Mouse (Mus musculus): ENCODE measurements around the gene Tgif1. TPM values are rescaled to one million over a fixed set of nuclear protein-coding genes. Genes with fewer than 3 reads are reported as not detected.

Tgif1 gene
- polyA plus RNA-seq, 1 experiment = 227 TPM

DNA sequence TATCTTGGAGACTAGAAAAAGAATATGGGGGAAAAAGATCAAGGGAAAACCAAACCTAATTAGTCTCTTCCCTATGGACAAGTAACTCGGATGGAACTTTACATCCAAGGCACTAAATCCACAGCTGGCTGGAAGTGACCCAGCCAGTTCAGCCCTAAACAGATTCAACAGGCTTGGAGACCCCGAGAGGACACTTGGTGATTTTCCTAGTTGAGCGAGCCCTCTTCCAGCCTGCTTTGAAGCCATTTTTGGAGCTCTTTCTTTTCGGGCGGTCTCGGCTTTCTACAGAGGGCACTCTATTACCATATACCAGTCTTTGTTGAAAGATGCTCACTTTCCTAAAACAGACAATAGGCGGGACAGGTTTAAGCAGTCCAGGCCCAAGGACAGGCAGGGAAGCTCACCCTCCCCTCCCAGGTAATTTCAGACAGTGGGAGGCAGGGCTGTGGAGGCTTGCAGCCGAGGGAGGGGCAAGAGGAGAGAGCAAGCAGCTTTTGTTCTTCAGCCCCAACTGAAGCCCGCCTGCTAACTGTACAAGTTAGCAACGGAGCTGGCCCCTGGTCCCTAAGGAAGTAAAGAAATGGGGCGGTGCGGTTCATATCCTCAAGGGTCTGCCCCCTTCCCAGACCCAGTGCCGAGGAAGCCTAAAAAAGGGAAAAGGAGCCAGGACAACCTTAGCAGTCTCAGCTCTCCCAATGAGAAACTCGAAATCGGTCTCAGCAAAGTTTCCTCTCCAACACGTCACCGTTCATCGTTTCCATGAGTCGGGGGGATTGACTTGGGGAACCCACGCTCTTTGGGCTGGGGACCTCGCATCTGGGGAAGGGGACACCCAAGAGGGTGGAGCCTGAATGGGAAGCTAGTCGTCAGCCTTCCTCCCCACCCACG is 4.6 kb downstream of the Tgif1 start:
- Histone ChIP-seq H3K9ac (ENCODE audit: low read depth, poor library complexity, severe bottlenecking) (peak overlapping the region; percentile 86), H3K4me1 (ENCODE audit: control insufficient read depth, insufficient read depth, low read length) (peaks cover 7% of the 10 kb centered on the region), H3K36me3 (ENCODE audit: control insufficient read depth, insufficient read depth, low read length, poor library complexity, severe bottlenecking) (peaks cover 28% of the 10 kb centered on the region), H3K4me3 (ENCODE audit: low read depth, low read length) (peak overlapping the region; percentile 97), H3K9me3 (replicated peaks; ENCODE audit: control insufficient read depth, insufficient read depth, low read length, poor library complexity, severe bottlenecking) (no peaks in the 10 kb centered on the region), H3K27me3 (ENCODE audit: control insufficient read depth, insufficient read depth, low read length, poor library complexity, severe bottlenecking) (no peaks in the 10 kb centered on the region), H3K27ac (ENCODE audit: insufficient read depth, low read length) (peak overlapping the region; percentile 89)
- TF ChIP-seq CTCF (IDR thresholded peaks at IDR 0.05; ENCODE audit: low read depth, low read length) = no peak
- no peak for TF ChIP-seq POLR2A (IDR thresholded peaks at IDR 0.05; ENCODE audit: insufficient read depth, low read length)
- TF ChIP-seq EP300 (IDR thresholded peaks at IDR 0.05; ENCODE audit: insufficient read depth, low read depth, low read length) = peak; percentile 88

DNA sequence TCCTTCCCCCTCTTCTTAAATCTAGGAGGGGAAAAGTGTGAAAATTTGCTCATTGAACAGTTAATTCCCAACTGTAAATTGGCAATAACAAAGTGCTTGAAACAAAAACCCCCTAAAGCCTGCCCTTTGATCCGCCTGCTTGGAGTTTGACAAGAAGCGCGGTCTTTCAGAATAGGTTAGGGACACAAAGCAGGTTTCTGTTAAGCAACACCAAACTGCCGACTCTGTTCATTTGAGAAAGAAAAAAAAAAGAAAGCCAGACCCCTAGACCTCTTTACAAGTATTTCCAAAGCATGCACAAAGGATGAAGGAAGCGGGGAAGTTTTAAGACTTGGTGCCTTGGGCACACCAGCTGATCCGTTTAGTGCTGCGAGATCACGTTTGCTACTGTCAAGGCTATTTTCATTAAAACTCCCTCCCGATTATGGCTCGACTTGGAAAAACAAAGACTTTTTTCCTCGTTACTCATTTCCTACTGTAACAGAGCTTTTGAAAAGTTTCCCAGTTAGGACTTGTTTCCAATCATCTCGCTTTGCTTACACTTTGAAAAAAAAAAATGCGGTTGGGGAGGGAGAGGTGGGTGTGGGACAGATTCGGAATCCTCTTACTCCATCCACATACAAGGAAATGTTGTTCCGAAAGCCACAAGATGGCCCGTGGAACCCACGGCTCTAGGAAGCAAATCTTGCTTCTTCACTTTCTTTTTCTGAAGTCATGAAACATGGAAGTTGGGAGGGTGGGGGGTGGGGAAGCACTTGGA is 5.4 kb downstream of the Tgif1 start:
- Histone ChIP-seq H3K27me3 (ENCODE audit: control insufficient read depth, insufficient read depth, low read length, poor library complexity, severe bottlenecking) (no peaks in the 10 kb centered on the region), H3K27ac (ENCODE audit: insufficient read depth, low read length) (peak overlapping the region; percentile 89), H3K36me3 (ENCODE audit: control insufficient read depth, insufficient read depth, low read length, poor library complexity, severe bottlenecking) (peaks cover 36% of the 10 kb centered on the region), H3K4me3 (ENCODE audit: low read depth, low read length) (peak overlapping the region; percentile 97), H3K4me1 (ENCODE audit: control insufficient read depth, insufficient read depth, low read length) (peaks cover 7% of the 10 kb centered on the region), H3K9me3 (replicated peaks; ENCODE audit: control insufficient read depth, insufficient read depth, low read length, poor library complexity, severe bottlenecking) (no peaks in the 10 kb centered on the region), H3K9ac (ENCODE audit: low read depth, poor library complexity, severe bottlenecking) (peak overlapping the region; percentile 86)
- TF ChIP-seq POLR2A (IDR thresholded peaks at IDR 0.05; ENCODE audit: insufficient read depth, low read length) (no peak), CTCF (IDR thresholded peaks at IDR 0.05; ENCODE audit: low read depth, low read length) (no peak), EP300 (IDR thresholded peaks at IDR 0.05; ENCODE audit: insufficient read depth, low read depth, low read length) (no peak)

DNA sequence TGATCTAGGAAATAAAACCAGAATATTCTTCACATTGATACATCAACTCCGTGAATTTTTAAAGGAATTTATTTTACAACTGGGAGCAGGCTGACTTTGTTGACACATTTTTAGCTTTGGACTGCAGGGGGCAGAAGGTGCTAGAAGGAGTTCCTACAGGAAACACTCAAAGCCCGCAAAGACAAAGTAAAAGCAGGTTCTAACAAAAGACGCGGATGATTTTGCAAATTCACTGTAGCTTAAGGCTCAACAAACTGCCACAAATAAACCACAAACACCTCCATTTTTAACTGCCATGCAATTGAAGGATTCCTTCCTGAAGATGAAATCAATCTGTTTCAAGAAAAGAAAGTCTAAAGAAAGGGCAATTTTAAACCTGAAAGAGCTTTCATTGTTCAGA is 6.3 kb downstream of the Tgif1 start:
- peaks cover 39% of the 10 kb centered on the region for H3K36me3 ChIP-seq (ENCODE audit: control insufficient read depth, insufficient read depth, low read length, poor library complexity, severe bottlenecking)
- H3K4me1 ChIP-seq (ENCODE audit: control insufficient read depth, insufficient read depth, low read length) = peaks cover 7% of the 10 kb centered on the region
- TF ChIP-seq POLR2A (IDR thresholded peaks at IDR 0.05; ENCODE audit: insufficient read depth, low read length) = no peak
- TF ChIP-seq EP300 (IDR thresholded peaks at IDR 0.05; ENCODE audit: insufficient read depth, low read depth, low read length) = no peak
- TF ChIP-seq CTCF (IDR thresholded peaks at IDR 0.05; ENCODE audit: low read depth, low read length) = no peak
- H3K27ac ChIP-seq (ENCODE audit: insufficient read depth, low read length) = no peak overlapping the region
- H3K9ac ChIP-seq (ENCODE audit: low read depth, poor library complexity, severe bottlenecking) = no peak overlapping the region
- H3K27me3 ChIP-seq (ENCODE audit: control insufficient read depth, insufficient read depth, low read length, poor library complexity, severe bottlenecking) = no peaks in the 10 kb centered on the region
- H3K4me3 ChIP-seq (ENCODE audit: low read depth, low read length) = no peak overlapping the region
- no peaks in the 10 kb centered on the region for H3K9me3 ChIP-seq (replicated peaks; ENCODE audit: control insufficient read depth, insufficient read depth, low read length, poor library complexity, severe bottlenecking)

DNA sequence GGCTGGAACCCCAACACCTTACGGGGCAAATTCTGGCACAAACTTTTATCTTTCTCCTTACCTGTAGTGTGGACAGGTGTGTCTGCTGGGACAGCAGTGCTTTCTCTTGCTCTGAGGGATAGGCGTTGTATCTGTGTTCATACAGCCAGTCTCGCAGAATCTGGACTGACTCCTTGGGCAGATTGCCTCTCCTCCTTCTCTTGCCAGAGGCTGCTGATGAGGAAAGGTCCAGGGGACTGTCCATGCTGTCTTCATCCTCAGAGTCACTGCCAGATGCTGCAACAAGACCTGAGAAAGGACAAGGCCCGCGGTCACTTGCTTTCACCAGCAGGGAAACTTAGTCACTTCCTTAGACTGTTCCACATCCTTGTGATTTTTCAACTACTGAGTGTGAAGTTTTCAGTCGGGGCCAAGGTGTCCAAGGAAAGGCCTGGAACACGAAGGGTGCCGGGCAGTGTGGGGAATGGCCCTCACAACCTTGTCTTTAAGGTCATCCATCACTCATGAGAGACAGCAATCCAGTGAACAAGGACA is 7.2 kb downstream of the Tgif1 start:
- Histone ChIP-seq H3K4me1 (ENCODE audit: control insufficient read depth, insufficient read depth, low read length) (peaks cover 7% of the 10 kb centered on the region), H3K4me3 (ENCODE audit: low read depth, low read length) (no peak overlapping the region), H3K27ac (ENCODE audit: insufficient read depth, low read length) (peak overlapping the region; percentile 58), H3K36me3 (ENCODE audit: control insufficient read depth, insufficient read depth, low read length, poor library complexity, severe bottlenecking) (peaks cover 43% of the 10 kb centered on the region), H3K9me3 (replicated peaks; ENCODE audit: control insufficient read depth, insufficient read depth, low read length, poor library complexity, severe bottlenecking) (no peaks in the 10 kb centered on the region), H3K27me3 (ENCODE audit: control insufficient read depth, insufficient read depth, low read length, poor library complexity, severe bottlenecking) (no peaks in the 10 kb centered on the region), H3K9ac (ENCODE audit: low read depth, poor library complexity, severe bottlenecking) (no peak overlapping the region)
- no peak for TF ChIP-seq EP300 (IDR thresholded peaks at IDR 0.05; ENCODE audit: insufficient read depth, low read depth, low read length)
- no peak for TF ChIP-seq CTCF (IDR thresholded peaks at IDR 0.05; ENCODE audit: low read depth, low read length)
- TF ChIP-seq POLR2A (IDR thresholded peaks at IDR 0.05; ENCODE audit: insufficient read depth, low read length) = no peak

DNA sequence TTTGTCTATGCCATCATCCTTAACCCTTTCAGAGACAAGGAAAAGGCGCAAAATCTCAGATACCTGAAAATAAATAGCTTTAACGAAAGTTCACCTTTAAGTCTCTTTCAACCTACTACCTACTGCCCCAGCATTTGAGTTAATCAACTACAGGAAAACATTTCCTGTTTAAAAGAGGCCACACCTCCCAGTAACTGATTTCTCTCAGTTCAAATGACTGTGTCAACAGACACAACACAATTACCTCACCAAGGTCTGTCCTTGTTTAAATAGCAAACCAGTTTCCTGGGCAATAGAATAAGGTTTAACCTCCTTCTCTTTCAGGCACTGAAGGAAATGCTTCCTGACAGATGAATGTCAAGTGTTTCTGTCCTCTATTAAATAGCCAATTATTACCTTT is 7.8 kb downstream of the Tgif1 start:
- no peak for TF ChIP-seq CTCF (IDR thresholded peaks at IDR 0.05; ENCODE audit: low read depth, low read length)
- TF ChIP-seq POLR2A (IDR thresholded peaks at IDR 0.05; ENCODE audit: insufficient read depth, low read length) = no peak
- no peak for TF ChIP-seq EP300 (IDR thresholded peaks at IDR 0.05; ENCODE audit: insufficient read depth, low read depth, low read length)
- Histone ChIP-seq H3K9me3 (replicated peaks; ENCODE audit: control insufficient read depth, insufficient read depth, low read length, poor library complexity, severe bottlenecking) (no peaks in the 10 kb centered on the region), H3K4me1 (ENCODE audit: control insufficient read depth, insufficient read depth, low read length) (peaks cover 7% of the 10 kb centered on the region), H3K9ac (ENCODE audit: low read depth, poor library complexity, severe bottlenecking) (0 out of 2 replicates have a peak overlapping the region, but pooled peaks have one; percentile 34), H3K36me3 (ENCODE audit: control insufficient read depth, insufficient read depth, low read length, poor library complexity, severe bottlenecking) (peaks cover 43% of the 10 kb centered on the region), H3K27me3 (ENCODE audit: control insufficient read depth, insufficient read depth, low read length, poor library complexity, severe bottlenecking) (no peaks in the 10 kb centered on the region), H3K27ac (ENCODE audit: insufficient read depth, low read length) (peak overlapping the region; percentile 56), H3K4me3 (ENCODE audit: low read depth, low read length) (no peak overlapping the region)
